Mouse (Mus musculus) midbrain, postnatal 0 days (tissue): Measurements from ENCODE around the gene Il18bp. TPM values are rescaled to one million over a fixed set of nuclear protein-coding genes. Genes with fewer than 3 reads are reported as not detected.
"Not testable (repeated sequence)": the region's sequence is repeated elsewhere in the genome, so short reads cannot be mapped to it uniquely, and the experiment has no call there.

Experiments used
- ATAC-seq: fragments of 200-750 bp; cut with Nextera tagmentation; 2 replicates; pipeline ENCODE4 v1.8.0; 2017; ENCODE audit warnings: moderate number of reproducible peaks, mild to moderate bottlenecking, moderate TSS enrichment, moderate library complexity; ENCODE audit not compliant: low FRiP score
- DNase-seq: peaks from one replicate; pipeline ENCODE4 v3.0.0-alpha.2; 2015; ENCODE audit warnings: low spot score
- H3K27ac ChIP-seq: fragments of 300-500 bp; sonication (generic); 2 replicates; pipeline ENCODE4 v1.5.1; 2014; ENCODE audit warnings: low read depth, mild to moderate bottlenecking, low read length, mixed read lengths
- H3K27me3 ChIP-seq: fragments of 300-500 bp; sonication (generic); 2 replicates; pipeline ENCODE4 v1.6.1; 2014; ENCODE audit warnings: low read length, control low read depth, mixed read lengths; ENCODE audit not compliant: insufficient read depth
- H3K36me3 ChIP-seq: fragments of 300-500 bp; sonication (generic); 2 replicates; pipeline ENCODE4 v1.6.1; 2014; ENCODE audit warnings: low read length, control low read depth, mixed read lengths; ENCODE audit not compliant: insufficient read depth
- H3K4me1 ChIP-seq: fragments of 300-500 bp; sonication (generic); 2 replicates; pipeline ENCODE4 v1.6.1; 2014; ENCODE audit warnings: mild to moderate bottlenecking, control low read depth, antibody characterized with exemption, low read length, mixed read lengths; ENCODE audit not compliant: insufficient read depth
- H3K4me2 ChIP-seq: fragments of 300-500 bp; sonication (generic); 2 replicates; pipeline ENCODE4 v1.6.1; 2014; ENCODE audit warnings: low read depth, mild to moderate bottlenecking, low read length, mixed read lengths; ENCODE audit not compliant: poor library complexity, severe bottlenecking
- H3K4me3 ChIP-seq: fragments of 300-500 bp; sonication (generic); 2 replicates; pipeline ENCODE4 v1.5.1; 2014; ENCODE audit warnings: low read depth, mild to moderate bottlenecking, low read length, moderate library complexity
- H3K9ac ChIP-seq: fragments of 300-500 bp; sonication (generic); replicated peaks from 2 replicates; pipeline ENCODE4 v1.6.1; 2014; ENCODE audit warnings: mild to moderate bottlenecking, low read length, moderate library complexity, mixed read lengths; ENCODE audit not compliant: poor library complexity, severe bottlenecking
- H3K9me3 ChIP-seq: fragments of 300-500 bp; sonication (generic); 2 replicates; pipeline ENCODE4 v1.6.1; 2016; ENCODE audit warnings: low read length, control low read depth
- CTCF ChIP-seq: IDR thresholded peaks from 2 replicates; pipeline ENCODE4 v1.5.1; 2016; ENCODE audit warnings: antibody characterized with exemption, mild to moderate bottlenecking
- WGBS: fragments of 180-500 bp; shearing (Covaris S2); extraction: QIAGEN DNeasy Blood & Tissue Kit; methylation state at CpG from one replicate; pipeline ENCODE4 v1.1.7; 2014; 5-methylcytosine and 5-hydroxymethylcytosine counted together
- polyA plus RNA-seq: library from polyadenylated mRNA; unstranded; fragments of >200 nt; fragmentation: Nextera tagmentation; extraction: Ambion mirVana; gene quantifications from 2 replicates; pipeline ENCODE4 v1.2.1, GENCODE M21; 2015
- total RNA-seq: library from RNA; depleted of rRNA; stranded (reverse); fragments of >200 nt; gene quantifications from 2 replicates; pipeline ENCODE4 v1.2.3, GENCODE M21; 2014

Il18bp gene
- total and polyA plus RNA-seq, 2 experiments from 2014 or later = 4.2 to 7.7 TPM

- no peaks in the 10 kb centered on the region for H3K27me3 ChIP-seq
- H3K4me1 ChIP-seq = no peaks in the 10 kb centered on the region
- no peak for TF ChIP-seq CTCF
- no peak overlapping the region for H3K9ac ChIP-seq
- peaks cover 48% of the 10 kb centered on the region for H3K36me3 ChIP-seq
- no peak for ATAC-seq
- no peaks in the 10 kb centered on the region for H3K9me3 ChIP-seq
- no peak for DNase-seq
- no peak overlapping the region for H3K27ac ChIP-seq
- WGBS = 84% methylated on average over 2 of the region's 2 CpGs
- H3K4me3 ChIP-seq = no peak overlapping the region
- no peak overlapping the region for H3K4me2 ChIP-seq
Measured at GRCm38 (mm10) chr7:102025187-102026119, 7.0 kb upstream of the Il18bp start.

GRCm38 (mm10) chr7:102023821-102024220 lies 5.3 kb upstream of the Il18bp start:
- 96% methylated on average over 9 of the region's 9 CpGs for WGBS
- ATAC-seq = no peak

GRCm38 (mm10) chr7:102020934-102021333 lies 2.4 kb upstream of the Il18bp start:
- WGBS = 83% methylated on average over 2 of the region's 2 CpGs
- H3K27ac ChIP-seq, DNase-seq, H3K4me3 ChIP-seq, ATAC-seq, H3K9me3 ChIP-seq, H3K9ac ChIP-seq, H3K4me2 ChIP-seq, H3K27me3 ChIP-seq, H3K4me1 ChIP-seq: not testable (repeated sequence)
- H3K36me3 ChIP-seq = peaks cover 49% of the 10 kb centered on the region

More at GRCm38 (mm10) chr7:102023821-102024220, 5.3 kb upstream of the Il18bp start:
- Histone ChIP-seq H3K4me3 (no peak overlapping the region), H3K36me3 (peaks cover 44% of the 10 kb centered on the region), H3K4me2 (no peak overlapping the region), H3K27me3 (no peaks in the 10 kb centered on the region), H3K9ac (no peak overlapping the region), H3K9me3 (no peaks in the 10 kb centered on the region), H3K4me1 (no peaks in the 10 kb centered on the region), H3K27ac (no peak overlapping the region)
- no peak for TF ChIP-seq CTCF
- no peak for DNase-seq

GRCm38 (mm10) chr7:102019362-102019761 lies 872 bp upstream of the Il18bp start:
- H3K4me3 ChIP-seq = no peak overlapping the region
- no peak overlapping the region for H3K4me2 ChIP-seq
- 82% methylated on average over 3 of the region's 3 CpGs for WGBS

GRCm38 (mm10) chr7:102018034-102018433 lies 456 bp downstream of the Il18bp start:
- no peaks in the 10 kb centered on the region for H3K9me3 ChIP-seq
- ATAC-seq (no peak), DNase-seq (no peak)
- peaks cover 58% of the 10 kb centered on the region for H3K36me3 ChIP-seq
- H3K27me3 ChIP-seq = no peaks in the 10 kb centered on the region
- H3K9ac ChIP-seq = no peak overlapping the region
- 80% methylated on average over 7 of the region's 7 CpGs for WGBS
- H3K4me2 ChIP-seq = no peak overlapping the region
- TF ChIP-seq CTCF = no peak
- H3K4me1 ChIP-seq = no peaks in the 10 kb centered on the region
- no peak overlapping the region for H3K27ac ChIP-seq
- H3K4me3 ChIP-seq = no peak overlapping the region

More at GRCm38 (mm10) chr7:102019362-102019761, 872 bp upstream of the Il18bp start:
- Histone ChIP-seq H3K27me3 (no peaks in the 10 kb centered on the region), H3K9ac (no peak overlapping the region), H3K27ac (no peak overlapping the region), H3K4me1 (no peaks in the 10 kb centered on the region), H3K9me3 (no peaks in the 10 kb centered on the region), H3K36me3 (peaks cover 56% of the 10 kb centered on the region)
- no peak for TF ChIP-seq CTCF
- no peak for ATAC-seq
- no peak for DNase-seq

- no peak for ATAC-seq
- H3K36me3 ChIP-seq = peaks cover 58% of the 10 kb centered on the region
- TF ChIP-seq CTCF = no peak
- H3K9me3 ChIP-seq = no peaks in the 10 kb centered on the region
- no peak overlapping the region for H3K4me2 ChIP-seq
- no peak for DNase-seq
- no peak overlapping the region for H3K27ac ChIP-seq
- H3K4me3 ChIP-seq = no peak overlapping the region
- H3K4me1 ChIP-seq = no peaks in the 10 kb centered on the region
- H3K27me3 ChIP-seq = no peaks in the 10 kb centered on the region
- no peak overlapping the region for H3K9ac ChIP-seq
- 88% methylated on average over 5 of the region's 5 CpGs for WGBS
Measured at GRCm38 (mm10) chr7:102017452-102017851, 1.0 kb downstream of the Il18bp start.
